Mouse (Mus musculus) kidney, embryonic 15.5 days (tissue): ENCODE data around the gene Chrnb2. TPM values are rescaled to one million over a fixed set of nuclear protein-coding genes. Genes with fewer than 3 reads are reported as not detected.

Experiments used
- ATAC-seq: fragments of 200-750 bp; cut with Nextera tagmentation; replicated peaks from 2 replicates; pipeline ENCODE4 v1.8.0; 2017; ENCODE audit warnings: moderate TSS enrichment; ENCODE audit not compliant: low FRiP score
- H3K27ac ChIP-seq: fragments of 300-500 bp; sonication (generic); 2 replicates; pipeline ENCODE4 v1.5.1; 2015; ENCODE audit warnings: mild to moderate bottlenecking, inconsistent platforms
- H3K27me3 ChIP-seq: fragments of 300-500 bp; sonication (generic); 2 replicates; pipeline ENCODE4 v1.6.1; 2015; ENCODE audit warnings: inconsistent platforms
- H3K36me3 ChIP-seq: fragments of 300-500 bp; sonication (generic); 2 replicates; pipeline ENCODE4 v1.6.1; 2015; ENCODE audit warnings: inconsistent platforms
- H3K4me1 ChIP-seq: fragments of 300-500 bp; sonication (generic); 2 replicates; pipeline ENCODE4 v1.6.1; 2015; ENCODE audit warnings: inconsistent platforms
- H3K4me2 ChIP-seq: fragments of 300-500 bp; sonication (generic); 2 replicates; pipeline ENCODE4 v1.6.1; 2015; ENCODE audit warnings: moderate library complexity, mild to moderate bottlenecking, inconsistent platforms
- H3K4me3 ChIP-seq: fragments of 300-500 bp; sonication (generic); replicated peaks from 2 replicates; pipeline ENCODE4 v1.5.1; 2015; ENCODE audit warnings: mild to moderate bottlenecking, inconsistent platforms
- H3K9ac ChIP-seq: fragments of 300-500 bp; sonication (generic); 2 replicates; pipeline ENCODE4 v1.6.1; 2015; ENCODE audit warnings: mild to moderate bottlenecking, inconsistent platforms
- H3K9me3 ChIP-seq: fragments of 300-500 bp; sonication (generic); replicated peaks from 2 replicates; pipeline ENCODE4 v1.6.1; 2016; ENCODE audit warnings: inconsistent platforms
- WGBS: fragments of 180-500 bp; shearing (Covaris S2); methylation state at CpG from one replicate; pipeline ENCODE4 v1.1.7; 2015; ENCODE audit warnings: mixed read lengths; 5-methylcytosine and 5-hydroxymethylcytosine counted together
- polyA plus RNA-seq: library from polyadenylated mRNA; unstranded; fragments of >200 nt; fragmentation: Nextera tagmentation; extraction: Ambion mirVana; gene quantifications from 2 replicates; pipeline ENCODE4 v1.2.1, GENCODE M21; 2015

Chrnb2 gene
- polyA plus RNA-seq, 1 experiment from 2014 or later: 0.75 TPM

DNA sequence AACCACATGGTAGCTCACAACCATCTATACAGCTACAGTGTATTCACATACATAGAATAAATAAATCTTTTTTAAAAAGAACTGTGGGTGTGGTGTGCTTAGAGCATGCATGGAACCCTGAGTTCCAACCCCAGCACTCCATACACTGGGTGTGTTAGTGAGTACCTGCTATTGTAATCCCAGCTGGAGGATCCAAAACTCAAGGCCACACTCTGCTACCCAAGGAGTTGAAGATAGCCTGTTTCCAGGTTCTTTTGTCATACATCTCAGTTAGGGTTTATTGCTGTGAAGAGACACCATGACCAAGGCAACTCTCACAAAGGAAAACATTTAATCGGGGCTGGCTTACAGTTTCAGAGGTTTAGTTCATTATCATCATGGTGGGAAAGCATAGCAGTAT is 65.5 kb downstream of the Chrnb2 start:
- Histone ChIP-seq H3K9ac (no peak overlapping the region), H3K27me3 (peaks cover 3% of the 10 kb centered on the region; the same call in 1 of the 2 replicates), H3K36me3 (no peaks in the 10 kb centered on the region), H3K4me1 (no peaks in the 10 kb centered on the region), H3K9me3 (no peaks in the 10 kb centered on the region), H3K4me3 (no peak overlapping the region), H3K27ac (no peak overlapping the region), H3K4me2 (no peak overlapping the region)
- no peak for ATAC-seq
- WGBS: 92% methylated on average over 1 of the region's 1 CpGs

Other genes with a start within 250 kb of the Chrnb2 start
- 2.1 and 3.0 TPM in 2 replicates for gene Kcnn3, start 244.5 kb downstream of the Chrnb2 start, polyA plus RNA-seq
- gene Adar, start 49.6 kb downstream of the Chrnb2 start, polyA plus RNA-seq: 10.4 and 11.7 TPM in 2 replicates
- gene Ube2q1, start 9.0 kb upstream of the Chrnb2 start, polyA plus RNA-seq: 11.0 and 12.5 TPM in 2 replicates
- gene She, start 66.7 kb upstream of the Chrnb2 start, polyA plus RNA-seq: 6.6 and 7.5 TPM in 2 replicates
- 0.87 and 1.1 TPM in 2 replicates for gene Il6ra, start 148.6 kb upstream of the Chrnb2 start, polyA plus RNA-seq
- 11.9 and 13.2 TPM in 2 replicates for gene Atp8b2, start 198.9 kb upstream of the Chrnb2 start, polyA plus RNA-seq
- gene Hax1, start 234.1 kb upstream of the Chrnb2 start, polyA plus RNA-seq: 174 and 180 TPM in 2 replicates